Mouse (Mus musculus): Measurements from ENCODE around the gene Knstrn.

Knstrn gene

DNA sequence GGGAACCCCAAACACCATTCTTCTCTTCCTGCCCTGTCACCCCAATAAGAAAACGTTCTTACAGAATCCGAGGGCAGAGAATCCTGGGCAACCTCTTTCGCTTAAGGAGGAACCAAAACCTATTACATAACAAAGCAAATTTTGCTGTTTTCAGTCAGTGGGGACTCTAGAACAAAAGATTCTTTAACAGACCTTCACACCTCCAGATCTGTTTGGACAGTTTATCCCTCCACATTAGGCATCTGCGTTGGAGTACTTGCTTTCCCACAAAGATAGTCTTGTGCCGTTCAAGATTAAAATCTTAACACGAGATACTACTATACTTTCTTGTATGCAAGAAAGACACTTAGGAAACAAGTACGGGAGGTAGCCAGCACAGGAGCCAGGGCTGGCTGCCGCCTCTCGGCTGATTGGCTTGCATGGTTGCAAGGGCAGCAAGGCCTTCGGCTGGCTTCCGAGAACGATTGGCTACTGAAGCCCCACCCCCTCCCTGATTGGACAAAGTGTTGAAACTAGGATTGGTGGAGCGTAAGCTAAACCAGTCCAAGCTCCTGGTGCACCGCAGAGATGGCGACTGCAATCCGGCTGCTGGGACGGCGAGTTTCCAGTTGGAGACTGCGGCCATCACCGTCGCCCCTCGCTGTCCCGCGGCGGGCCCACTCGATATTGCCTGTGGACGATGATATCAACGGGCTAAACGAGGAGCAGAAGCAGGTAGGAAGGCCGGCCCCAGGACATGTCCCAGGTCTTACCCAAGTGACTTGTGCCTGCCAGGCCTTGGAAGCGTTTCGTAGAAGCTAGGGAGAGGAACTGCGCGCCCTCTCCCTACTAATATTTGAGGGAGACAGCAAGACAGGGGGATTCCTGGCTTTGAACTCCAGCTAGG lies 47.9 kb downstream of the Knstrn start, which contains the start of gene Ivd:
Gene Ivd (plus strand): TSS at position 501 of the 886 bp plus-strand sequence.
- DNase-seq (ENCODE audit: low read depth, low spot score), result peak; percentile 96

GRCm38 (mm10) chr2:118862340-118862675 lies 48.5 kb downstream of the Knstrn start:
- no peak for DNase-seq (ENCODE audit: low read depth, low spot score)

DNA sequence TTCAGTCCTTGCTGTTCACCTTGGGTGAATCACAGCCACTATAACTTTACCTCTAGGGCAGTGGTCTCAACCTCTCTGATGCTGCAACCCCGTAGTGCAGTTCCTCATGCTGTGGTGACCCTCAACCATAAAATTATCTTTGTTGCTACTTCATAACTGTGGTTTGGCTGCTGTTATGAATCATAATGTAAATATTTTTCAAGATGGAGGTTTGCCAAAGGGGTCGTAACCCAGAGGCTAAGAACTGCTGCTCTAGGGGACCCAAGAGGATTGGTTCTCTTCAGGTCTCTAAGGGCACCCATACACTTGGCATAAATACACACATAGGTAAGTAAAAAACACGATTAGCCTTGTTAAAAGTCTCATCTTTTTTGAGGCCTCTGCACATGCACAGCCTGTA lies 56.8 kb downstream of the Knstrn start:
- no peak for DNase-seq (ENCODE audit: low read depth, low spot score)

DNA sequence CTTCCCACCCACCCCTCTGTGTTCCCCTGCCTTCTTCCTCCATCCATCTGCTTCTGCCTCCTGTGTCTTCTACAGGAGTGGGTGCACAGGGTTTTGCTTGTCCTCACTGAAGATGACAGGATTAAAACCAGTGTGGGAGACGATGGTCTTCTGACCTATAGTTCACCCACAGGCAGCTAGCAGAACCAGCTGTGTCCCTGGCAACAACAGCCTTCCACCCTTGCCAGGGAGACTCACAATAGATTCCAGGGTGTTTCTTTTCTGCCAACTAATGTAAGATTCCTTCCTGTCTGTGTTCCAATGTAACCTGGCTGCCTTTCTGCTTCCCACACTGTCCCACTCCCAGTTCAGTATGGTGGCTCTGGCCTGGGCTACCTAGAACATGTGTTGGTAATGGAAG lies 57.2 kb downstream of the Knstrn start:
- DNase-seq (ENCODE audit: low read depth, low spot score), result no peak

- no peak for DNase-seq (ENCODE audit: low read depth, low spot score)
Measured at GRCm38 (mm10) chr2:118873018-118873417, 59.2 kb downstream of the Knstrn start.

DNA sequence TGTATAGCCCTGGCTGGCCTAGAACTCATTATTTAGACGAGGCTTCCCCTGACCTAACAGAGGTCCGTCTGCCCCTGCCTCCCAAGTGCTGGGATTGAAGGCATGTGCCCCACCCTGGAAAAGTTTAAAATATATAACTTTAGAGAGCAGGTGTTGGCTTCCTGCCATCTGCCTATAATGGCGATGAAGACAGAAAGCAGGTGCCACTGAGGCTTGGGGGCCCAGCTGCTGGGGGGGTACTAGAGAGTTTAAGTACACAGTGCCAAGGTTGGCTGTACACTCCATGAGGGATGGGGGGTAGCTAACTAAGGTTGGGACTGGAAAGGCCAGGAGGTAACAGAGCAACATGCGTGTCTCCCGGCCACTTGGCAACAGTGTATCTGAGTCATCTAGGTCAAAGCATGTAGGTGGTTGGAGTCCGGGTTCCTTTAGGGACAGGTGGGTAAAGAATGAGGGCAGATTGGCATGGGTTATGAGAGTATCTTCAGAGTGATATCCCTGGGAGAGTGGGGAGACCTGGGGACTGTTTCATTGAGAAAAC lies 60.2 kb downstream of the Knstrn start:
- DNase-seq (ENCODE audit: low read depth, low spot score), result no peak

- DNase-seq (ENCODE audit: low read depth, low spot score), result no peak
Measured at GRCm38 (mm10) chr2:118875316-118875715, 61.5 kb downstream of the Knstrn start.

GRCm38 (mm10) chr2:118876453-118876852 lies 62.6 kb downstream of the Knstrn start:
- no peak for DNase-seq (ENCODE audit: low read depth, low spot score)

DNA sequence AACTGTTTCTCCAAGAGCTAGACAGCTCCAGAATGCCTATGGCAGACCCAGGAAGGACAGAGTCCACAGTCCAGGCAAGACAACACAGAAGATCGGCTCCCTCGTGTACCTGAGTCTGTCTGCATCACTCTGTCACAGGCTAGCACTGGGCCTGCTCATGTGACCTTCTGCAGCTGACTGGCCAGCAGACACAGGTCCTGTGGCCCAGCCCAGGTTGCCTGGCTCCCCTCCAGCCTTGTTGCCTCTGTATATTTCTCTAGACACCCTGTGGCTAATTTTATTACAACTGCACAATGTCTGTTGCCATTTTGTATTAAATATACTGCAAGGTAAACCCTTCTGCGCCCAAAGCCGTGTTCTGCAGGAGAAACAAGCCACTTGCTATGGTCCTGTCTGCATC lies 67.2 kb downstream of the Knstrn start:
- no peak for DNase-seq (ENCODE audit: low read depth, low spot score)

DNA sequence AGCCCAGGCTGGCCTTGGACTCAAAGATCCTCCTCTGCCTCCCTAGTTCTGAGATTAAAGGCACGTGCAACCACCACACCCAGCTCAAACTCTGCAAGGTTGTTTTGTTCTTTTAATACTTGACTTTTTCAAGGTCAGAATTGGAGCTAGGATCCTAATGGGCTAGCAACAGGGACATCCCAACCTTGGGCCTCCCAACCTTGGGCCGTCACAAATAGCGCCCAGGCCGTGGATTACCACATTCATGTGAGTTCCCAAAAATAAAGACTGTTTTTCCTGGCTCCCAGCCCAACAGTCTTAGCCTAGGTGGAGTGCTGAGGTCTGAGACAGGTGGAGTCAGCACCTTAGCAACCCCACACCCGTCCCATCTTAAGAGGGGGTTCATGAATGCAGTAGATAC lies 68.2 kb downstream of the Knstrn start:
- DNase-seq (ENCODE audit: low read depth, low spot score), result no peak

DNA sequence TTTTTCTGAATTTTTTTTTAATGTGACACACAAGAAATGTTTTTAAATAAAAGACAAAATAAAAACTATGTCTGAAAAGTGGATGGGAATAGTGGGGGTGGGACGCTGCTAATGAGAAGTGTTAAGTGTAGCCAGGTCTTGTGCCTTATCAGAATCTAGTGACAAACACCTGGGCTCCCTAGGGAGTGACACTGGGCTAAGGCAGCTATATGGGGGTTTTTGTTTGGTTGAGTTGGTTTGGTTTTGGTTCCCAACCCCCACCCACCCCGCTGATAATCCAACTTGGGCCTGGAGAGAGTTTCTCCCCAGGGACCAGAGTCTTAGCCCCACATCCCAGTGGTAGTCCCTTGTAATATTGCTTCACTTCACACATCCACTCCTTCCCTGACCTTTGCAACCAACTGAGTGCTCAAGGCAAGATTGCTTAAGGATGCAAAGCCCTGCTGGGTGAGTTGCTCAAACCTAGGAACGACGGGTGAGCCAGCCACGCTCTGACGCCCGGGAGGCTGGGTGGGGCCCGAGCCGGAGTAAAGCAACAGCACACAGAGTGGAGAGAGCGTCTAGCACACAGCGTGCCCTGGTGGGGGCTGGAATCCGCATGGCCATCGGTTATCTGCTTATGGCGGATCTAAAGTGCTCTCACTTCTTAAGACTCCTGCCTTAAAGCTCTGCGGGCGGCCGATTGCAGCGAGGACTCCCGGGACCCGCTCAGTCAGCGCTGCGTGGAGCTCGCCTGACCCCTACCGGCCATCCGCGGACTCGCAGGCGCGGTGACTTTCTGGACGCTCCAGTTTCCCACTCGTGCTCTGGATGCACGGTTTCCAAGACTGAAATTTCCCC lies 69.3 kb downstream of the Knstrn start:
- DNase-seq (ENCODE audit: low read depth, low spot score), result peak; percentile 85

GRCm38 (mm10) chr2:118887440-118887839 lies 73.6 kb downstream of the Knstrn start:
- no peak for DNase-seq (ENCODE audit: low read depth, low spot score)

DNA sequence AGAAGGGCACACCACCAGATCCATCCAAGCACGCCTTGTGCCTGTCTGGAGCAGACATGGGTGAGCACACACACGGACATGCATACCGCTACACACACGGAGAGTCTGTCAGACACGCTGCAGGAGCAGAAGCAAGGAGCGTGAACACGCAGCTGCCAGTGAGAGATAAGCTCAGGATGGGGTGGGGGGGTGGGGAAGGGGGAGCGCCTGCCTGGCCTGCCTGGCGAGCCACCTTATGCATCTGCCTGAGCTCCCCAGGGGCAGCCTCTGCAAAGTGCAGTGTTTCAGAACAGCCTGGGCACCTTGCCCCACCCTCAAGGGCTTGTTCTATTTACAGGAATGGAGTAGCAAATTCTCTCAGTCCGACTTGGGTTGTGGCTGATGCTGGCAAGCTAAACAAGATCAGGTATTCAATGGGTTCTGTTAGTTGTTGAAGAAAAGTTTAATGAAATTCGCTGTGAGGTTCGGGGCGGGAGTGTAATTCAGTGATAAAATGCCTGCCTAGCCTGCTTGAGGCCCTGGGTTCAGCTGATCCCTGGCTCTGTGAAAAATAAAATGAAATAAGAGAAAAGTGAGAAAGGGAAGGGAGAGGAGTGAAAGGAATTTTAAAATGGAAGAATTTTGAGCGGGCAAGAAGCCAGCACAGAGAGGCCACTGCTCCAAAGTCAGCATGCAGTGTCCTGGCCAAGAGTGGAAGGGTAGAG lies 74.2 kb downstream of the Knstrn start:
- DNase-seq (ENCODE audit: low read depth, low spot score), result peak; percentile 65

- DNase-seq (ENCODE audit: low read depth, low spot score), result no peak
Measured at GRCm38 (mm10) chr2:118891173-118891572, 77.4 kb downstream of the Knstrn start.

- no peak for DNase-seq (ENCODE audit: low read depth, low spot score)
Measured at GRCm38 (mm10) chr2:118895990-118896913, 82.4 kb downstream of the Knstrn start.

DNA sequence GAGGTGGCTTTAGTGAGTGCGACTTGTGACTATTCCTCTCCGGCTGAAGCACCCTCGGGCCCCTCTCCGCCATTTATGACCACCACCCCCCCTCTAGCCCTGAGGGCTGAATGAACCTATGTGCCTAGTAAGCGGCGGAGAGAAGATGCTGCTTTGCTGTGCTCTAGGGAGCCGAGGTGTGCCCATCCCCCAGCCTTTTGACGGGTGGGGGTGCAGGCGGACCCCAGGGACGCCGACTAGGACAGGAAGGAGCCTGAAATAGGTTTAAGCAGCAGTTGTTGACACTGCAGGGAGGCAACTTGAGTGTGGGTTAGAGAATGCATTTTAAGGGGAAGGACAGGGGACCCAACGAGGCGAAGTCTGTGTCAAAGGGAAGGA lies 83.1 kb downstream of the Knstrn start:
- DNase-seq (ENCODE audit: low read depth, low spot score), result no peak

DNA sequence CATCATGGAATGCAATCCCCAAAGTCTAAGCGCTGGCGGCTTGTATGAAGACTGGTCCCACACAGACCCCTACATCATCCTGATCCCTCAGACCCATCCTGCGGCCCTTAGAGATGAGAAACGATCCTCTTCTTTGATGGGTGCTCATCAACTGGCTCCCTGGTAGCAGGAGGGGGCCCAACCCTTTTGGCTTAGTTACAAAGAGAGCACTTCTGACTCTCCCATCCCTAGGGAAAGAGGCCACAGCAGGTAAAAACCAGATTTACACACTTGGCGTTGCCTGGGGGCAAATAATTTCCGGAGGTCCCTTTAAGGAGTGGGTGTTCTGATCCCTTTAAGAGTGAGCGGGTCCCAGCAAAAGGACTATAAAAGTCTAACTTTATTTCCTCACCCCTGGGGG lies 83.6 kb downstream of the Knstrn start:
- DNase-seq (ENCODE audit: low read depth, low spot score), result no peak

- no peak for DNase-seq (ENCODE audit: low read depth, low spot score)
Measured at GRCm38 (mm10) chr2:118897808-118898207, 84.0 kb downstream of the Knstrn start.

DNA sequence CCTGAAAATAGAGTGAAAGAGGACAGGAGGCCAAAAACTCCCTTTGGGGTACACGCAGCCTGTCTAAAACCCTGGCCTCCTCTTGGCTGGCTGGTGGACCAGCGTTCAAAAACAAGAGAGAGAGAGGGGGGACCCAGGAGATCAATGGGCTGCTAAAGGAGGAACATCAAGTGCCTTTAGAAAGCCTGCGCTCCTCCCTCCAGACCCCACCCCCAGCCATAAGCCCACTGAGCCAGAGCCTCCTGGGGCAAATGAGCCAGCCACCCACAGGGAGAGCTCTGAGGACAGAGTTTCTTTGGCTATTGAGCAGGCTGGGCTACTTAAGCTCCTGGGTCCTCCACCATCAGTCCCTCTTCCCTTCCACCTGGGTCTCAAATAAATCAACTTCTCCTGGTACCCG lies 85.0 kb downstream of the Knstrn start:
- DNase-seq (ENCODE audit: low read depth, low spot score), result no peak

- DNase-seq (ENCODE audit: low read depth, low spot score), result no peak
Measured at GRCm38 (mm10) chr2:118899306-118899705, 85.5 kb downstream of the Knstrn start.
